Mouse (Mus musculus) liver, embryonic 14.5 days (tissue): ENCODE measurements around the gene 2310022A10Rik. TPM values are rescaled to one million over a fixed set of nuclear protein-coding genes. Genes with fewer than 3 reads are reported as not detected.
A peak's percentile ranks its signal among the peaks of the same experiment; 100 is the strongest.

Source experiments
- ATAC-seq: fragments of 200-750 bp; cut with Nextera tagmentation; 2 replicates; pipeline ENCODE4 v1.8.0; 2017; ENCODE audit warnings: moderate number of reproducible peaks, mild to moderate bottlenecking, moderate library complexity; ENCODE audit not compliant: insufficient read depth
- DNase-seq, 3 experiments: peaks; one replicate each; pipeline ENCODE4 v3.0.0-alpha.2; 2012 to 2013; ENCODE audit warnings: low read depth in 3 of 3, low spot score in 3 of 3
- H3K27ac ChIP-seq: fragments of 300-500 bp; sonication (generic); 2 replicates; pipeline ENCODE4 v1.5.1; 2014; ENCODE audit warnings: moderate library complexity, mild to moderate bottlenecking, control low read depth, inconsistent platforms
- H3K27me3 ChIP-seq: fragments of 300-500 bp; sonication (generic); 2 replicates; pipeline ENCODE4 v1.6.1; 2014; ENCODE audit warnings: mild to moderate bottlenecking, low read length, moderate library complexity; ENCODE audit not compliant: control insufficient read depth, insufficient read depth
- H3K36me3 ChIP-seq: fragments of 300-500 bp; sonication (generic); replicated peaks from 2 replicates; pipeline ENCODE4 v1.6.1; 2014; ENCODE audit warnings: low read depth; ENCODE audit not compliant: control insufficient read depth, insufficient read depth
- H3K4me1 ChIP-seq, 2 experiments: fragments of 200-500 bp in 1 of 2; fragments of 300-500 bp in 1 of 2; sonication (generic) in 1 of 2; replicated peaks; 2 replicates each; pipeline ENCODE4 v1.6.1; 2012 to 2014; ENCODE audit warnings: antibody characterized with exemption in 1 of 2, inconsistent platforms in 1 of 2, low read length in 1 of 2; ENCODE audit not compliant: control insufficient read depth in 2 of 2, insufficient read depth in 2 of 2
- H3K4me2 ChIP-seq: fragments of 300-500 bp; sonication (generic); 2 replicates; pipeline ENCODE4 v1.6.1; 2014; ENCODE audit warnings: low read depth, mild to moderate bottlenecking, control low read depth, moderate library complexity
- H3K4me3 ChIP-seq, 2 experiments: fragments of 200-500 bp in 1 of 2; fragments of 300-500 bp in 1 of 2; sonication (generic) in 1 of 2; 2 replicates each; pipeline ENCODE4 v1.5.1; 2012 to 2014; ENCODE audit warnings: low read depth in 2 of 2, low read length in 2 of 2, mild to moderate bottlenecking in 2 of 2, control low read depth in 1 of 2, inconsistent platforms in 1 of 2, moderate library complexity in 1 of 2; ENCODE audit not compliant: insufficient read depth in 1 of 2
- H3K9ac ChIP-seq: fragments of 300-500 bp; sonication (generic); replicated peaks from 2 replicates; pipeline ENCODE4 v1.6.1; 2014; ENCODE audit warnings: mild to moderate bottlenecking, control low read depth, moderate library complexity
- H3K9me3 ChIP-seq: fragments of 300-500 bp; sonication (generic); 2 replicates; pipeline ENCODE4 v1.6.1; 2016; ENCODE audit warnings: low read length, mixed read lengths; ENCODE audit not compliant: control insufficient read depth
- CTCF ChIP-seq: IDR thresholded peaks from 2 replicates; pipeline ENCODE4 v1.5.1; 2016; ENCODE audit warnings: antibody characterized with exemption, low read depth, control low read depth
- EP300 ChIP-seq: IDR thresholded peaks from 2 replicates; pipeline ENCODE4 v1.6.1; 2016; ENCODE audit warnings: antibody characterized with exemption, low read depth
- WGBS: fragments of 180-500 bp; shearing (Covaris S2); extraction: QIAGEN DNeasy Blood & Tissue Kit; methylation state at CpG from one replicate; pipeline ENCODE4 v1.1.7; 2014; ENCODE audit not compliant: insufficient replicate concordance; 5-methylcytosine and 5-hydroxymethylcytosine counted together
- polyA plus RNA-seq, 2 experiments: library from polyadenylated mRNA; depleted of rRNA in 1 of 2; stranded (reverse) in 1 of 2; unstranded in 1 of 2; fragments of >200 nt; fragmentation: Nextera tagmentation in 1 of 2; extraction: Ambion mirVana in 1 of 2; gene quantifications; 2 replicates each; pipeline versions ENCODE4 v1.2.1 to v1.2.3; 2012 to 2014

2310022A10Rik gene
- polyA plus RNA-seq, 2 experiments = 12.7 to 13.8 TPM

DNA sequence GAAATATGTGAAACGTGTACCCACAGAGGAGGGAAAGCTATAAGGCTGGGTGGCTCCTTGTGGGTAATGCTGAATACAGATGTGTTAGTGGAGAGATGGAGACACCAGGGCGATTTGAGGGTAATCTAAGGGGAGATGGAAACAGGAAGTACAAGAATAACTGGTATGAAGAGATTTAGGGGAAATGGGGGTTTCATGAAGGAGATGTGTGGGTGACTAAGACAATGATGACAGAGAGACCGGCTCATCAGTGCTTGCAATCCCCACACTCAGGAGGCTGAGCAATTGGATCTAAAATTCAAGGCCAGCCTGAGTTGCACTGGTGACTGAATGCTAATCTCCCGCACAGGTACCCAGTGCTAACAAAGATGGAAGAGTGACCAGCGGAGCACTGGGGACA lies 963 bp upstream of the 2310022A10Rik start:
- no peak overlapping the region; the same call in 1 of the 2 replicates for H3K27ac ChIP-seq
- no peak for ATAC-seq
- H3K27me3 ChIP-seq = no peaks in the 10 kb centered on the region
- DNase-seq = no peak
- H3K4me1 ChIP-seq = peaks cover 7 to 11% of the 10 kb centered on the region in 2 experiments
- peak overlapping the region; percentile 93 for H3K4me2 ChIP-seq
- TF ChIP-seq EP300 = no peak
- TF ChIP-seq CTCF = no peak
- peaks cover 8% of the 10 kb centered on the region for H3K36me3 ChIP-seq
- H3K9me3 ChIP-seq = no peaks in the 10 kb centered on the region
- peak overlapping the region; percentile 85; the same call in 1 of the 2 replicates for H3K9ac ChIP-seq
- WGBS = 45% methylated on average over 5 of the region's 5 CpGs
- peak overlapping the region in 1 of 2 experiments; percentile 95; a peak in 2 of 4 replicates for H3K4me3 ChIP-seq

DNA sequence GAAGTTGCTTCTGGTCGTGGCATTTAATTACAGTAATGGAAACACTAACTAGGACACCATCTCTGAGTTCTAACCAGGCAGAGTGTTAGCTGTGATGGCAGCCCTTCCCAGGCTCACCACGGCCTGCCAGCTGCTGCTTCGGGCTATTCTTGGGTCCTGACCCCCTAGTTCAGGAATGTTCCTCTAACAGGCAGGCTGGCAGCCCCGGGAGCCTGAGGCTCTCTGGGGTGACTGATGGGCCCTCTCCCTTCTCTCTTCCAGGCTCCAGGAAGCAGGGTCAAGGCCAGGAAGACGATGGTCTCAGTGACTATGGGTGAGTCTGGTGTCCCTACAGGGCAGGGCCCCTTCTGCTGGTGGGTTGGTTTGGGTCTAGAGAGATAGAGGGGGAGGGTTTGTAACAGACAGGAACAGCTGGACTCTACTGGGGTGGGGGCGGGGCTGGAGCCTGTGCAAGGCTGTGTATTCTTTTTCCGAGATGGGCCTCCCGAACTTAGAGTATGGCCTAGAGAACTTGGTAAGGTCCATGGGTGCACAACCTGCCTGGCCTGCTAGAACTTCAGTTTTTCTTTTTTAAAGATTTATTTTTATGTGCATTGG lies 7.4 kb downstream of the 2310022A10Rik start:
- no peak for ATAC-seq
- Histone ChIP-seq H3K9ac (no peak overlapping the region), H3K4me2 (no peak overlapping the region)

GRCm38 (mm10) chr7:27560978-27561377 lies 7.9 kb downstream of the 2310022A10Rik start:
- no peak for TF ChIP-seq EP300
- no peak for TF ChIP-seq CTCF
- WGBS = 63% methylated on average over 1 of the region's 1 CpGs
- no peak overlapping the region for H3K27ac ChIP-seq
- no peak overlapping the region for H3K4me3 ChIP-seq
- H3K4me2 ChIP-seq = no peak overlapping the region
- ATAC-seq (no peak), DNase-seq (no peak)
- H3K9me3 ChIP-seq = no peaks in the 10 kb centered on the region
- peaks cover 2 to 3% of the 10 kb centered on the region in 2 experiments; a peak in 2 of 4 replicates for H3K4me1 ChIP-seq
- H3K9ac ChIP-seq = no peak overlapping the region
- H3K36me3 ChIP-seq = peaks cover 20% of the 10 kb centered on the region
- no peaks in the 10 kb centered on the region for H3K27me3 ChIP-seq

More for the DNA sequence above, 7.4 kb downstream of the 2310022A10Rik start:
- DNase-seq = no peak
- Histone ChIP-seq H3K27me3 (no peaks in the 10 kb centered on the region), H3K4me1 (peaks cover 2 to 3% of the 10 kb centered on the region in 2 experiments; a peak in 2 of 4 replicates), H3K9me3 (no peaks in the 10 kb centered on the region), H3K36me3 (peaks cover 20% of the 10 kb centered on the region), H3K4me3 (no peak overlapping the region), H3K27ac (no peak overlapping the region)
- TF ChIP-seq CTCF (no peak), EP300 (no peak)
- WGBS = 38% methylated on average over 8 of the region's 8 CpGs

DNA sequence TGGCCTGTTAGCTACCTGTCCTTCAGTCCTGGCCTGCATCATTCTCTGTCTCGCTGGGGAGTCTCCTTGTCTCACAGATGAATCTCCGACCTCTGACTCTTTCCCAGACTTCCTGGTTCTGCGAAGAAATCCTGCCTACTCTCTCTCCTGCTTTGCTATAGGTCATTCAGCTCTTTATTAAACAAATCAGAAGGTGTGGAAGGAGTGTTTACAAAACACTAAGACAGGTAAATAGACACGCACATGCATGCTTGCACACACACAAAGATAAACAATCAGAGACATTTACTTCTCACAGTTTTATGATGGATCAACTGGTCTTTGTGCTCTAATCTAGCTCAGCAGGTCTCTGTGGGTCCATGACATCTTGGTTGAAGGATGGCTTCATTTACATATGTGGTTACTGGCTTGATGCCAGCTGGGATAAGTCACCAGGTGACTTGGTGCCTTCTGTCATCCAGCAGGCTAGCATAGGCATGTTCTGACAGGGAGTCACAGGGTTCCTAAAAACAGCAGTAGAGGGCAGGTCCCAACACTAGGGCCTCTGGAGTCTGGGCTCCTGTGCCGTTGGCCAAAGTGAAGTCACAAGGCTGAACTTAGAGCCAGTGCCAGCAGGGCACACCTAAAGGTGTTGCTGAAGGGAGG lies 16.7 kb downstream of the 2310022A10Rik start:
- no peaks in the 10 kb centered on the region for H3K4me1 ChIP-seq
- H3K36me3 ChIP-seq = peaks cover 24% of the 10 kb centered on the region
- H3K4me2 ChIP-seq = no peak overlapping the region
- H3K27me3 ChIP-seq = no peaks in the 10 kb centered on the region
- DNase-seq = no peak
- no peak overlapping the region for H3K27ac ChIP-seq
- no peaks in the 10 kb centered on the region for H3K9me3 ChIP-seq
- TF ChIP-seq EP300 (no peak), CTCF (no peak)
- no peak overlapping the region for H3K4me3 ChIP-seq
- H3K9ac ChIP-seq = no peak overlapping the region
- no peak for ATAC-seq
- 82% methylated on average over 5 of the region's 5 CpGs for WGBS

DNA sequence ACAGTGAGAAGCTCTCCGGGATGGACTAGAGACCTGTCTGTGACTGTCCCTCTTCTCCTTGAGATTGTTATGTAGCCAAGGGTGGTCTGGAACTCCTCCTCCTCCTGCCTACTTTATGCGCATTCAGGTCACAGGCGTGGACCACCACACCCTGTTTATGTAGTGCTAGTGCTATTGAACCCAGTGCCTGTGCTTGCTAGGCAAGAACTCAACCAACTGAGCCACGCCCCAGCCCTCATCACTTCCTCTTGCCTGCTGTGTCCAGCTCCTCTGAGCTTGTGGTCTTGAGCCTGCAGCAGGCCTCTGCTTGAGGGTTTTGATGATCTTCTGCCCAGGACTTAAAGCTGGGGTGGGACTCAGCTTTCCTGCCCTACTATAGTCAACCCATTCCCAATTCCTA lies 19.1 kb downstream of the 2310022A10Rik start:
- Histone ChIP-seq H3K4me1 (no peaks in the 10 kb centered on the region), H3K27ac (no peak overlapping the region), H3K36me3 (peaks cover 28% of the 10 kb centered on the region), H3K9me3 (no peaks in the 10 kb centered on the region), H3K27me3 (no peaks in the 10 kb centered on the region), H3K4me2 (no peak overlapping the region), H3K9ac (no peak overlapping the region), H3K4me3 (no peak overlapping the region)
- no peak for DNase-seq
- WGBS = 74% methylated on average over 4 of the region's 4 CpGs
- no peak for ATAC-seq
- TF ChIP-seq EP300 = no peak
- no peak for TF ChIP-seq CTCF
